Mouse (Mus musculus): ENCODE results near the gene Opalin.

Gene Opalin

GRCm38 (mm10) chr19:41019164-41019675 is 57.7 kb downstream of the Opalin start:
- no peak for DNase-seq (ENCODE audit: low read depth in 2 of 2, low spot score in 2 of 2)

- DNase-seq (ENCODE audit: low read depth in 2 of 2, low spot score in 2 of 2): peak; percentile 56 to 70
Measured at GRCm38 (mm10) chr19:41015951-41016716, 60.8 kb downstream of the Opalin start.

GRCm38 (mm10) chr19:41014003-41014402 is 62.9 kb downstream of the Opalin start:
- DNase-seq (ENCODE audit: low read depth in 2 of 2, low spot score in 2 of 2): no peak

GRCm38 (mm10) chr19:41013591-41013990 is 63.3 kb downstream of the Opalin start:
- DNase-seq (ENCODE audit: low read depth in 2 of 2, low spot score in 2 of 2): no peak
